30 mouse cellular contexts compared by ENCODE assay signal in the genomic region with DNA sequence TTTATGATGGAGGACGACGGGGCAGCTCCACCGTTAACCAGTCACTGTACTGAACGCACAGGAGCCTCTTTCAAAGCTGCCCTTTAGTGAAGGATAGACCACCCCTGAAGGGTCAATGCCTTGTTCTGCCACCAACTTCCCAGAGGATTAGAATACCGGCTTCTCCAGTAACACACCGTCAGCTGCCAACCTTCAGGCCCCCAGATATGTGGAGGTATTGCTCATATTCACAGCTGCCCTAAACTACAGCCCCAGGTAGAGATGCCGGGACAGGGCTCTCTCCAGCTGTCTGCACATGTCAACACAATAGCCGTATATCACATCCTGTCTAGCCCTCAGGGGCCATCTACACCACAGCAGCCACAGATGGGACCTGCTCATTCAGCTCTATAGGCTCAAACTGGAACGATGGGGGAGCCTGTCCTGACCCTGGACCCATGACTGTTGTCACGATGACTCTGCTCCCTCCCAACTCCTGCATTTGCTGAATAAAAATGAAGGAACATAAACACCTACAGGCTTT. TPM values are rescaled to one million over a fixed set of nuclear protein-coding genes. Genes with fewer than 3 reads are reported as not detected.
DNase-seq lines count a peak whose midpoint lies in the region; ATAC-seq and TF ChIP-seq lines count a peak whose summit lies in the region.
"Had no signal": no experiment of that assay in that cellular context is flagged by ENCODE, and none has a peak within 500 bp of the region (broad histone marks: within the 10 kb centered on the region; RNA-seq: fewer than 3 reads in every experiment).

No protein-coding gene starts in this region.

- WGBS in hindbrain, embryonic 12.5 days, result 70% methylated on average over 10 of the region's 10 CpGs
- 68% methylated on average over 10 of the region's 10 CpGs for WGBS in hindbrain, embryonic 16.5 days
- 45% methylated on average over 10 of the region's 10 CpGs for WGBS in neural tube, embryonic 13.5 days
- WGBS in stomach, postnatal 0 days, result 58% methylated on average over 10 of the region's 10 CpGs
- 91% methylated on average over 10 of the region's 10 CpGs for WGBS in forebrain, postnatal 0 days

- no peak for TF ChIP-seq CTCF in stomach, postnatal 0 days (IDR thresholded peaks at IDR 0.05; ENCODE audit: low read depth)
- TF ChIP-seq CTCF in forebrain, postnatal 0 days (IDR thresholded peaks at IDR 0.05; ENCODE audit: low read depth), result no peak

- H3K4me1 ChIP-seq in hindbrain, embryonic 12.5 days, result peaks cover 40% of the 10 kb centered on the region
- peaks cover 36% of the 10 kb centered on the region for H3K4me1 ChIP-seq in hindbrain, embryonic 16.5 days (ENCODE audit: control insufficient read depth, insufficient read depth, low read depth, low read length)
- H3K4me1 ChIP-seq in neural tube, embryonic 13.5 days (replicated peaks), result peaks cover 57% of the 10 kb centered on the region
- H3K4me1 ChIP-seq in stomach, postnatal 0 days (replicated peaks; ENCODE audit: control insufficient read depth, insufficient read depth), result peaks cover 12% of the 10 kb centered on the region
- H3K4me1 ChIP-seq in forebrain, postnatal 0 days (ENCODE audit: insufficient read depth), result peaks cover 13% of the 10 kb centered on the region

- H3K9ac ChIP-seq in hindbrain, embryonic 12.5 days, result no peak overlapping the region
- no peak overlapping the region for H3K9ac ChIP-seq in hindbrain, embryonic 16.5 days (ENCODE audit: low read depth, low read length)
- H3K9ac ChIP-seq in neural tube, embryonic 13.5 days, result no peak overlapping the region
- no peak overlapping the region for H3K9ac ChIP-seq in stomach, postnatal 0 days (ENCODE audit: low read length)
- H3K9ac ChIP-seq in forebrain, postnatal 0 days, result no peak overlapping the region
- H3K9ac ChIP-seq: hindbrain, embryonic 15.5 days; liver, embryonic 15.5 days; lung, embryonic 15.5 days; midbrain, embryonic 13.5 days had no signal

- no peak for TF ChIP-seq EP300 in stomach, postnatal 0 days (optimal IDR thresholded peaks at IDR 0.05)

- H3K27me3 ChIP-seq in hindbrain, embryonic 12.5 days, result no peaks in the 10 kb centered on the region
- no peaks in the 10 kb centered on the region for H3K27me3 ChIP-seq in hindbrain, embryonic 16.5 days (replicated peaks; ENCODE audit: control insufficient read depth, insufficient read depth, low read length)
- H3K27me3 ChIP-seq in neural tube, embryonic 13.5 days, result no peaks in the 10 kb centered on the region
- H3K27me3 ChIP-seq in stomach, postnatal 0 days (ENCODE audit: control insufficient read depth, insufficient read depth, low read length), result no peaks in the 10 kb centered on the region
- no peaks in the 10 kb centered on the region for H3K27me3 ChIP-seq in forebrain, postnatal 0 days (ENCODE audit: insufficient read depth, low read length)
- H3K27me3 ChIP-seq: CH12.LX; hindbrain, embryonic 15.5 days; liver, embryonic 15.5 days; lung, embryonic 15.5 days; midbrain, embryonic 13.5 days had no signal

- H3K4me3 ChIP-seq in hindbrain, embryonic 12.5 days, result no peak overlapping the region
- no peak overlapping the region for H3K4me3 ChIP-seq in hindbrain, embryonic 16.5 days (ENCODE audit: low read length)
- H3K4me3 ChIP-seq in neural tube, embryonic 13.5 days, result no peak overlapping the region
- no peak overlapping the region for H3K4me3 ChIP-seq in stomach, postnatal 0 days (ENCODE audit: low read depth, low read length)
- H3K4me3 ChIP-seq in forebrain, postnatal 0 days (ENCODE audit: low read depth, low read length), result no peak overlapping the region
- H3K4me3 ChIP-seq: hindbrain, embryonic 15.5 days; liver, embryonic 15.5 days; lung, embryonic 15.5 days; midbrain, embryonic 13.5 days had no signal

- no peak overlapping the region for H3K27ac ChIP-seq in hindbrain, embryonic 12.5 days
- no peak overlapping the region for H3K27ac ChIP-seq in hindbrain, embryonic 16.5 days (ENCODE audit: low read depth, low read length)
- no peak overlapping the region for H3K27ac ChIP-seq in neural tube, embryonic 13.5 days (replicated peaks)
- peak overlapping the region; percentile 69 for H3K27ac ChIP-seq in stomach, postnatal 0 days (replicated peaks)
- H3K27ac ChIP-seq in forebrain, postnatal 0 days (ENCODE audit: low read depth, low read length), result no peak overlapping the region
- H3K27ac ChIP-seq: liver, embryonic 15.5 days; lung, embryonic 15.5 days; midbrain, embryonic 13.5 days had no signal

- DNase-seq in neural tube, embryonic 10.5 days (ENCODE audit: extremely low spot score, low spot score), result no peak
- peak; percentile 34 for DNase-seq in mesoderm, embryonic 11.5 days (ENCODE audit: low read depth, low spot score)
- no peak for DNase-seq in stomach, postnatal 0 days (ENCODE audit: low spot score)
- DNase-seq in forebrain, postnatal 0 days, result no peak
- DNase-seq: adrenal gland, adult 8-10 months; B cell, adult 2 months; cerebellum, adult 11 months; cerebellum, postnatal 36 days; gastrocnemius, postnatal 14 days; heart, adult 18-20 months; heart, postnatal 4 days; kidney, adult 2 months; kidney, postnatal 36 days; layer of hippocampus, postnatal 36 days; left cerebral cortex, postnatal 4 days; liver; right cerebral cortex, postnatal 25 days; spleen, adult 18-20 months; thymus, adult 2 months; thymus, postnatal 36 days had no signal

- H3K9me3 ChIP-seq in hindbrain, embryonic 12.5 days (replicated peaks), result no peaks in the 10 kb centered on the region
- H3K9me3 ChIP-seq in hindbrain, embryonic 16.5 days (ENCODE audit: control insufficient read depth, low read length), result no peaks in the 10 kb centered on the region
- H3K9me3 ChIP-seq in neural tube, embryonic 13.5 days, result no peaks in the 10 kb centered on the region
- no peaks in the 10 kb centered on the region for H3K9me3 ChIP-seq in stomach, postnatal 0 days (ENCODE audit: control insufficient read depth, low read length)
- H3K9me3 ChIP-seq in forebrain, postnatal 0 days (ENCODE audit: low read length), result no peaks in the 10 kb centered on the region
- H3K9me3 ChIP-seq: hindbrain, embryonic 15.5 days; liver, embryonic 15.5 days; lung, embryonic 15.5 days; midbrain, embryonic 13.5 days had no signal

- 0 out of 2 replicates have a peak, but pooled peaks have one; percentile 38 for ATAC-seq in hindbrain, embryonic 12.5 days (ENCODE audit: low FRiP score)
- no peak for ATAC-seq in hindbrain, embryonic 16.5 days
- ATAC-seq in neural tube, embryonic 13.5 days (ENCODE audit: low read depth), result 0 out of 2 replicates have a peak, but pooled peaks have one; percentile 25
- no peak for ATAC-seq in stomach, postnatal 0 days (ENCODE audit: low FRiP score, low TSS enrichment)
- no peak for ATAC-seq in forebrain, postnatal 0 days
- ATAC-seq: activated CD4-positive, CD25-positive, alpha-beta regulatory T cell, adult 4 months; midbrain, embryonic 13.5 days had no signal

- no peaks in the 10 kb centered on the region for H3K36me3 ChIP-seq in hindbrain, embryonic 12.5 days
- no peaks in the 10 kb centered on the region for H3K36me3 ChIP-seq in hindbrain, embryonic 16.5 days (ENCODE audit: control insufficient read depth, insufficient read depth, low read length)
- H3K36me3 ChIP-seq in neural tube, embryonic 13.5 days, result no peaks in the 10 kb centered on the region
- H3K36me3 ChIP-seq in stomach, postnatal 0 days (ENCODE audit: control insufficient read depth, insufficient read depth, low read length), result no peaks in the 10 kb centered on the region
- H3K36me3 ChIP-seq in forebrain, postnatal 0 days (ENCODE audit: insufficient read depth), result no peaks in the 10 kb centered on the region
- H3K36me3 ChIP-seq: hindbrain, embryonic 15.5 days; liver, embryonic 15.5 days; lung, embryonic 15.5 days; midbrain, embryonic 13.5 days had no signal

- H3K4me2 ChIP-seq in hindbrain, embryonic 12.5 days (replicated peaks), result no peak overlapping the region
- no peak overlapping the region for H3K4me2 ChIP-seq in hindbrain, embryonic 16.5 days (ENCODE audit: low read length)
- no peak overlapping the region for H3K4me2 ChIP-seq in neural tube, embryonic 13.5 days
- no peak overlapping the region for H3K4me2 ChIP-seq in stomach, postnatal 0 days (replicated peaks; ENCODE audit: low read depth)
- no peak overlapping the region for H3K4me2 ChIP-seq in forebrain, postnatal 0 days (ENCODE audit: low read depth)
- H3K4me2 ChIP-seq: heart, embryonic 11.5 days; hindbrain, embryonic 15.5 days; liver, embryonic 15.5 days; lung, embryonic 15.5 days; midbrain, embryonic 13.5 days had no signal

RNA-seq across cellular contexts. Expression of gene Rasa3, which starts 34.7 kb away (rescaled TPM):
- polyA plus RNA-seq in hindbrain, embryonic 12.5 days (2016; fragmentation: Nextera tagmentation; extraction: Ambion mirVana), result 30.0 and 31.4 TPM in 2 replicates
- polyA plus RNA-seq in hindbrain, embryonic 16.5 days (2015; fragmentation: Nextera tagmentation; extraction: Ambion mirVana), result 43.5 and 46.3 TPM in 2 replicates
- 28.3 and 30.7 TPM in 2 replicates for polyA plus RNA-seq in neural tube, embryonic 13.5 days (2015; fragmentation: Nextera tagmentation; extraction: Ambion mirVana)
- 12.0 and 12.4 TPM in 2 replicates for polyA plus RNA-seq in stomach, postnatal 0 days (2015; fragmentation: Nextera tagmentation; extraction: Ambion mirVana)
- total RNA-seq in forebrain, postnatal 0 days (2014; rRNA removed), result 49.7 and 51.3 TPM in 2 replicates
- 16.6 and 24.3 TPM in 2 replicates for polyA plus RNA-seq in forebrain, postnatal 0 days (2015; fragmentation: Nextera tagmentation; extraction: Ambion mirVana)

Comparison
In these comparisons a context has a peak if more than half of its experiments do, and no peak if none do; other contexts are left out.
1. ATAC-seq: peak in hindbrain, embryonic 12.5 days (single experiment) and neural tube, embryonic 13.5 days (single experiment); none in hindbrain, embryonic 16.5 days (single experiment), stomach, postnatal 0 days (single experiment) and forebrain, postnatal 0 days (single experiment).